Mouse (Mus musculus) MEL (cell line): ENCODE measurements around the gene Mon1b. TPM values are rescaled to one million over a fixed set of nuclear protein-coding genes. Genes with fewer than 3 reads are reported as not detected.

Source experiments
- DNase-seq: peaks from one replicate; pipeline ENCODE4 v3.0.0; 2011; ENCODE audit warnings: low read depth, low spot score
- H3K27ac ChIP-seq: 2 replicates; pipeline ENCODE4 v1.5.1; 2012; ENCODE audit warnings: low read depth, mild to moderate bottlenecking, control low read depth, low read length, moderate library complexity; ENCODE audit not compliant: control insufficient read depth
- H3K27me3 ChIP-seq, 2 experiments: fragments of 150-350 bp in 1 of 2; sonication (generic) in 1 of 2; 2 replicates each; pipeline ENCODE4 v1.6.1; 2012; ENCODE audit warnings: low read length in 2 of 2, mild to moderate bottlenecking in 2 of 2, improper control_type of control experiment in 1 of 2, moderate library complexity in 1 of 2; ENCODE audit not compliant: insufficient read depth in 2 of 2, control insufficient read depth in 1 of 2
- H3K36me3 ChIP-seq, 2 experiments: 2 replicates each; pipeline ENCODE4 v1.6.1; 2012 to 2014; ENCODE audit warnings: low read length in 2 of 2, improper control_type of control experiment in 1 of 2, inconsistent platforms in 1 of 2, mild to moderate bottlenecking in 1 of 2; ENCODE audit not compliant: insufficient read depth in 2 of 2, control insufficient read depth in 1 of 2
- H3K4me1 ChIP-seq, 2 experiments: fragments of 150-350 bp in 1 of 2; sonication (generic) in 1 of 2; 2 replicates each; pipeline ENCODE4 v1.6.1; 2012; ENCODE audit warnings: low read length in 2 of 2, improper control_type of control experiment in 1 of 2, mild to moderate bottlenecking in 1 of 2; ENCODE audit not compliant: insufficient read depth in 2 of 2, control insufficient read depth in 1 of 2
- H3K4me3 ChIP-seq, 2 experiments: fragments of 150-350 bp in 1 of 2; sonication (generic) in 1 of 2; 2 replicates each; pipeline ENCODE4 v1.5.1; 2012; ENCODE audit warnings: low read depth in 2 of 2, low read length in 2 of 2, mild to moderate bottlenecking in 2 of 2, moderate library complexity in 2 of 2, control low read depth in 1 of 2, improper control_type of control experiment in 1 of 2; ENCODE audit not compliant: control insufficient read depth in 1 of 2, insufficient read depth in 1 of 2
- H3K79me2 ChIP-seq: 2 replicates; pipeline ENCODE4 v1.6.1; 2012; ENCODE audit warnings: mild to moderate bottlenecking, low read length, moderate library complexity; ENCODE audit not compliant: control insufficient read depth, poor library complexity, insufficient read depth
- H3K9ac ChIP-seq: 2 replicates; pipeline ENCODE4 v1.6.1; 2012; ENCODE audit warnings: low read depth, mild to moderate bottlenecking, control low read depth, low read length, moderate library complexity; ENCODE audit not compliant: control insufficient read depth, poor library complexity, severe bottlenecking
- H3K9me3 ChIP-seq: fragments of 150-350 bp; sonication (generic); replicated peaks from 2 replicates; pipeline ENCODE4 v1.6.1; 2012; ENCODE audit warnings: mild to moderate bottlenecking, low read length, improper control_type of control experiment, moderate library complexity; ENCODE audit not compliant: insufficient read depth
- BHLHE40 ChIP-seq: IDR thresholded peaks from 2 replicates; pipeline ENCODE4 v1.6.1; 2012; ENCODE audit warnings: low read depth, mild to moderate bottlenecking, inconsistent platforms, low read length, improper control_type of control experiment, borderline replicate concordance
- CHD1 ChIP-seq: IDR thresholded peaks from 2 replicates; pipeline ENCODE4 v1.6.1; 2012; ENCODE audit warnings: low read depth, mild to moderate bottlenecking, inconsistent platforms, low read length, improper control_type of control experiment
- CHD2 ChIP-seq: IDR thresholded peaks from 2 replicates; pipeline ENCODE4 v1.6.1; 2011; ENCODE audit warnings: low read length, improper control_type of control experiment
- CTCF ChIP-seq, 3 experiments: IDR thresholded peaks in 2 of 3; conservative IDR thresholded peaks in 1 of 3; 2 replicates each; pipeline ENCODE4 v1.5.1; 2011 to 2012; ENCODE audit warnings: low read length in 3 of 3, low read depth in 2 of 3, mild to moderate bottlenecking in 2 of 3, improper control_type of control experiment in 1 of 3, inconsistent platforms in 1 of 3, mixed read lengths in 1 of 3, moderate library complexity in 1 of 3; ENCODE audit not compliant: control insufficient read depth in 1 of 3, insufficient read depth in 1 of 3, poor library complexity in 1 of 3, severe bottlenecking in 1 of 3
- EP300 ChIP-seq, 2 experiments: IDR thresholded peaks; 2 replicates each; pipeline ENCODE4 v1.6.1; 2011; ENCODE audit warnings: improper control_type of control experiment in 2 of 2, low read length in 2 of 2, low read depth in 1 of 2, mild to moderate bottlenecking in 1 of 2
- ETS1 ChIP-seq: IDR thresholded peaks from 2 replicates; pipeline ENCODE4 v1.6.1; 2012; ENCODE audit warnings: low read depth, mild to moderate bottlenecking, inconsistent platforms, low read length, improper control_type of control experiment, moderate library complexity
- GABPA ChIP-seq: IDR thresholded peaks from 2 replicates; pipeline ENCODE4 v1.6.1; 2012; ENCODE audit warnings: low read depth, mild to moderate bottlenecking, inconsistent platforms, low read length, improper control_type of control experiment, moderate library complexity
- GATA1 ChIP-seq: IDR thresholded peaks from 2 replicates; pipeline ENCODE4 v1.6.1; 2011; ENCODE audit warnings: low read depth, low read length, improper control_type of control experiment
- HCFC1 ChIP-seq: IDR thresholded peaks from 2 replicates; pipeline ENCODE4 v1.6.1; 2012; ENCODE audit warnings: low read depth, mild to moderate bottlenecking, inconsistent platforms, low read length, improper control_type of control experiment, moderate library complexity
- KAT2A ChIP-seq: conservative IDR thresholded peaks from 2 replicates; pipeline ENCODE4 v1.6.1; 2012; ENCODE audit warnings: low read depth, low read length, improper control_type of control experiment, inconsistent platforms
- MAFK ChIP-seq: IDR thresholded peaks from 2 replicates; pipeline ENCODE4 v1.6.1; 2011; ENCODE audit warnings: low read depth, mild to moderate bottlenecking, low read length, improper control_type of control experiment, borderline replicate concordance
- MAX ChIP-seq: IDR thresholded peaks from 2 replicates; pipeline ENCODE4 v1.6.1; 2011; ENCODE audit warnings: low read length, improper control_type of control experiment
- MAZ ChIP-seq: IDR thresholded peaks from 2 replicates; pipeline ENCODE4 v1.6.1; 2012; ENCODE audit warnings: low read depth, mild to moderate bottlenecking, inconsistent platforms, low read length, improper control_type of control experiment
- MEF2A ChIP-seq: IDR thresholded peaks from 2 replicates; pipeline ENCODE4 v1.6.1; 2014; ENCODE audit warnings: low read depth, mild to moderate bottlenecking, inconsistent platforms, low read length, improper control_type of control experiment; ENCODE audit not compliant: poor library complexity, insufficient replicate concordance, severe bottlenecking; ENCODE audit errors: extremely low read depth
- NRF1 ChIP-seq: IDR thresholded peaks from 2 replicates; pipeline ENCODE4 v1.6.1; 2014; ENCODE audit warnings: low read depth, mild to moderate bottlenecking, inconsistent platforms, low read length, improper control_type of control experiment, moderate library complexity; ENCODE audit not compliant: poor library complexity, insufficient read depth, severe bottlenecking
- POLR2A ChIP-seq, 2 experiments: IDR thresholded peaks; 2 replicates each; pipeline ENCODE4 v1.6.1; 2011 to 2012; ENCODE audit warnings: low read length in 2 of 2, mild to moderate bottlenecking in 2 of 2, control low read depth in 1 of 2, improper control_type of control experiment in 1 of 2, low read depth in 1 of 2, moderate library complexity in 1 of 2; ENCODE audit not compliant: control insufficient read depth in 1 of 2, insufficient read depth in 1 of 2, poor library complexity in 1 of 2
- POLR2AphosphoS5 ChIP-seq: IDR thresholded peaks from 2 replicates; pipeline ENCODE4 v1.6.1; 2012; ENCODE audit warnings: low read depth, borderline replicate concordance, mild to moderate bottlenecking, inconsistent platforms, low read length, moderate library complexity, mixed read lengths
- RAD21 ChIP-seq: IDR thresholded peaks from 2 replicates; pipeline ENCODE4 v1.6.1; 2011; ENCODE audit warnings: mild to moderate bottlenecking, low read depth, low read length, improper control_type of control experiment
- TBP ChIP-seq: IDR thresholded peaks from 2 replicates; pipeline ENCODE4 v1.8.0; 2011; ENCODE audit warnings: low read depth, low read length, improper control_type of control experiment
- UBTF ChIP-seq: IDR thresholded peaks from 2 replicates; pipeline ENCODE4 v1.6.1; 2012; ENCODE audit warnings: low read depth, mild to moderate bottlenecking, inconsistent platforms, low read length, improper control_type of control experiment, moderate library complexity, borderline replicate concordance; ENCODE audit not compliant: insufficient read depth
- USF1 ChIP-seq: IDR thresholded peaks from 2 replicates; pipeline ENCODE4 v1.6.1; 2014; ENCODE audit warnings: low read depth, mild to moderate bottlenecking, inconsistent platforms, low read length, improper control_type of control experiment, moderate library complexity
- polyA plus RNA-seq, 2 experiments: library from polyadenylated mRNA; stranded (reverse) in 1 of 2; unstranded in 1 of 2; fragments of >175 nt in 1 of 2; fragments of >200 nt in 1 of 2; gene quantifications; 2 replicates each; pipeline versions ENCODE4 v1.2.1 to v1.2.4; 2012; ENCODE audit warnings: low replicate concordance in 2 of 2, low read depth in 1 of 2; ENCODE audit not compliant: insufficient read length in 2 of 2, insufficient read depth in 1 of 2, missing spikeins in 1 of 2
- total RNA-seq: library from RNA; depleted of rRNA; stranded (reverse); fragments of 300-350 nt; gene quantifications from 2 replicates; pipeline ENCODE4 v1.2.3, GENCODE M21; 2012

Gene Mon1b
- total and polyA plus RNA-seq, 3 experiments: 8.8 to 15.6 TPM; not detected in 1

- no peaks in the 10 kb centered on the region for H3K4me1 ChIP-seq
- no peak for DNase-seq
- H3K9me3 ChIP-seq: no peaks in the 10 kb centered on the region
- TF ChIP-seq KAT2A (no peak), BHLHE40 (no peak), POLR2A (IDR thresholded peaks at IDR 0.05; ENCODE audit: control insufficient read depth in 1 of 2, insufficient read depth in 1 of 2, low read depth in 1 of 2, low read length in 2 of 2, poor library complexity in 1 of 2) (no peak), NRF1 (no peak), CHD1 (no peak), CTCF (IDR thresholded peaks at IDR 0.05 in 2 of 3, conservative IDR thresholded peaks at IDR 0.05 in 1 of 3; ENCODE audit: control insufficient read depth in 1 of 3, insufficient read depth in 1 of 3, low read depth in 2 of 3, low read length in 3 of 3, poor library complexity in 1 of 3, severe bottlenecking in 1 of 3) (no peak), POLR2AphosphoS5 (no peak), GATA1 (no peak), MAFK (no peak)
- H3K79me2 ChIP-seq: no peaks in the 10 kb centered on the region
- H3K9ac ChIP-seq: no peak overlapping the region
- no peak overlapping the region for H3K4me3 ChIP-seq
- H3K27ac ChIP-seq: no peak overlapping the region
- no peaks in the 10 kb centered on the region for H3K36me3 ChIP-seq
- H3K27me3 ChIP-seq: no peaks in the 10 kb centered on the region
These were observed 30.6 kb downstream of the Mon1b start for GRCm38 (mm10) chr8:113665951-113666350.

GRCm38 (mm10) chr8:113666714-113667432 is 31.5 kb downstream of the Mon1b start:
- Histone ChIP-seq H3K4me3 (no peak overlapping the region), H3K9ac (no peak overlapping the region), H3K79me2 (no peaks in the 10 kb centered on the region), H3K36me3 (no peaks in the 10 kb centered on the region), H3K9me3 (no peaks in the 10 kb centered on the region), H3K27me3 (no peaks in the 10 kb centered on the region), H3K4me1 (no peaks in the 10 kb centered on the region), H3K27ac (no peak overlapping the region)
- TF ChIP-seq CHD2 (no peak), BHLHE40 (no peak), MAFK (no peak), MAX (no peak)
- DNase-seq: no peak

DNA sequence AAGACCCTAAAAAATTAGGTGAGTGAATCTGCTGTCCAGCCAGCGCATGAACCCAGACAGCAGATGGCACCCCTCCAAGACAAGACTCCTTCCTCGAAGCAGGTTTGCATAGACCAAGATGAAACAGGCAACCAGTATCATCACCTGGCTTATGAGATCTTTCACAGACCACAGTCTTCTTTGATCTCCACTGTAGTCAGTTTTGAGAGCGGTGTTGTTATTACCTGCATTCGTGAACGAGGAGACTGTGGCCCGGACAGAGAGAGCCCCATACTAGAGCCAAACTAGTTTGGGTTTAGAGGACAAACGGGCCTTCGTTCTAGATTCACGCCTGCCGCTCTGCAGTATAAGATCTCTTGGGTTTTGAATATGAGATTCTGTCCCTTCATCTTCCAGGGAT is 34.5 kb downstream of the Mon1b start:
- no peaks in the 10 kb centered on the region for H3K36me3 ChIP-seq
- no peak overlapping the region for H3K4me3 ChIP-seq
- TF ChIP-seq CTCF (IDR thresholded peaks at IDR 0.05 in 2 of 3, conservative IDR thresholded peaks at IDR 0.05 in 1 of 3; ENCODE audit: control insufficient read depth in 1 of 3, insufficient read depth in 1 of 3, low read depth in 2 of 3, low read length in 3 of 3, poor library complexity in 1 of 3, severe bottlenecking in 1 of 3): no peak
- TF ChIP-seq UBTF: no peak
- TF ChIP-seq USF1: no peak
- no peak for TF ChIP-seq NRF1
- TF ChIP-seq TBP: no peak
- no peak for TF ChIP-seq KAT2A
- no peak for TF ChIP-seq MAFK
- no peak for TF ChIP-seq HCFC1
- no peak for TF ChIP-seq MEF2A
- no peak for TF ChIP-seq EP300 (IDR thresholded peaks at IDR 0.05; ENCODE audit: low read depth in 1 of 2, low read length in 2 of 2)
- no peak for TF ChIP-seq RAD21
- TF ChIP-seq GABPA: no peak
- no peak for TF ChIP-seq ETS1
- no peak for TF ChIP-seq MAZ
- no peak for TF ChIP-seq CHD2
- no peaks in the 10 kb centered on the region for H3K27me3 ChIP-seq
- H3K27ac ChIP-seq: no peak overlapping the region
- H3K79me2 ChIP-seq: no peaks in the 10 kb centered on the region
- no peaks in the 10 kb centered on the region for H3K9me3 ChIP-seq
- H3K4me1 ChIP-seq: no peaks in the 10 kb centered on the region
- no peak for DNase-seq
- H3K9ac ChIP-seq: no peak overlapping the region
